Mouse (Mus musculus) bone marrow, adult 2 months (tissue): ENCODE measurements around the gene Gatm.

Experiments used
- CTCF ChIP-seq: fragments of 200-500 bp; IDR thresholded peaks from 2 replicates; pipeline ENCODE4 v1.5.1; 2011; ENCODE audit warnings: low read length, control low read depth; ENCODE audit not compliant: control insufficient read depth, insufficient read depth
- POLR2A ChIP-seq: fragments of 200-500 bp; IDR thresholded peaks from 2 replicates; pipeline ENCODE4 v1.6.1; 2011; ENCODE audit warnings: low read depth, mild to moderate bottlenecking, control low read depth, low read length, borderline replicate concordance; ENCODE audit not compliant: control insufficient read depth

DNA sequence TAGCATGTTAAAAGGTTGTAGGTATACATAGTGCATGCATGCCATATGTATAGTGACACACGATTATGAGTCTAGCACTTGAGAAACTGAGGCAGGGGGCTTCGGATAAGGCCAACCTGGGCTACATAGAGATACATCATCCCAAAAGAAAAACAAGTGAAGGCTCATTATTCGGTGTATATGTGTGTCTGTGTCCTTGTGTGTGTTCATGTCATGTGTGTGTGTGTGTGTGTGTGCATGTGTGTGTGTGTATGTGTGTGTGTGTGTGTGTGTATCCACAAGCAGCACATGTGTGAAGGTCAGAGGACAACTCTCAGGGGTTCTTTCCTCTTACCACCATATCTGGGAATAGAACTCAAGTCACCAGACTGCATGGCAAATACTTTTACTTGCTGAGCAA lies 28.8 kb downstream of the Gatm start:
- TF ChIP-seq POLR2A (no peak), CTCF (no peak)
